Mouse (Mus musculus): ENCODE data around the gene Upk3bl. TPM values are rescaled to one million over a fixed set of nuclear protein-coding genes. Genes with fewer than 3 reads are reported as not detected.

Gene Upk3bl
- total RNA-seq, 2 experiments from 2014 or later = not detected

GRCm38 (mm10) chr5:136075076-136075475 lies 20.8 kb downstream of the Upk3bl start:
- Histone ChIP-seq H3K27ac (no peak overlapping the region), H3K4me3 (no peak overlapping the region)
- intact Hi-C loops (cut with DNase I) = no loop called here
- no peak for DNase-seq (ENCODE audit: extremely low spot score in 1 of 2, low spot score in 2 of 2)
- no peak for TF ChIP-seq CTCF (IDR thresholded peaks at IDR 0.05)

- no peak for DNase-seq (ENCODE audit: extremely low spot score in 1 of 2, low spot score in 2 of 2)
- intact Hi-C loops (cut with DNase I) = no loop called here
- no peak overlapping the region for H3K27ac ChIP-seq
Observed at GRCm38 (mm10) chr5:136076284-136076683, 22.0 kb downstream of the Upk3bl start.

GRCm38 (mm10) chr5:136077001-136077550 lies 22.8 kb downstream of the Upk3bl start:
- no peak overlapping the region for H3K27ac ChIP-seq
- no peak overlapping the region for H3K4me3 ChIP-seq
- no peak for DNase-seq (ENCODE audit: extremely low spot score in 1 of 2, low spot score in 2 of 2)
- no peak for TF ChIP-seq CTCF (IDR thresholded peaks at IDR 0.05)
- intact Hi-C loops (cut with DNase I) = no loop called here

More at GRCm38 (mm10) chr5:136076284-136076683, 22.0 kb downstream of the Upk3bl start:
- H3K4me3 ChIP-seq = no peak overlapping the region
- no peak for TF ChIP-seq CTCF (IDR thresholded peaks at IDR 0.05)

GRCm38 (mm10) chr5:136078136-136078535 lies 23.8 kb downstream of the Upk3bl start:
- no peak for TF ChIP-seq CTCF (IDR thresholded peaks at IDR 0.05)

GRCm38 (mm10) chr5:136082345-136082744 lies 28.1 kb downstream of the Upk3bl start:
- intact Hi-C loops (cut with DNase I) = no loop called here
- H3K27ac ChIP-seq = no peak overlapping the region
- no peak overlapping the region for H3K4me3 ChIP-seq
- DNase-seq (ENCODE audit: extremely low spot score in 1 of 2, low spot score in 2 of 2) = no peak
- peak; percentile 19 for TF ChIP-seq CTCF (IDR thresholded peaks at IDR 0.05)

More at GRCm38 (mm10) chr5:136078136-136078535, 23.8 kb downstream of the Upk3bl start:
- no peak overlapping the region for H3K27ac ChIP-seq
- DNase-seq (ENCODE audit: extremely low spot score in 1 of 2, low spot score in 2 of 2) = no peak
- intact Hi-C loops (cut with DNase I) = no loop called here
- no peak overlapping the region for H3K4me3 ChIP-seq

- H3K4me3 ChIP-seq = peak within 1 kb of the TSS; percentile 75
- H3K27ac ChIP-seq = no peak within 1 kb of the TSS
- intact Hi-C loops (cut with DNase I) = no loop called here
- DNase-seq (ENCODE audit: extremely low spot score in 1 of 2, low spot score in 2 of 2) = peak; percentile 90 to 92
- TF ChIP-seq CTCF (IDR thresholded peaks at IDR 0.05) = peak; percentile 21; the same call in 1 of the 2 replicates
Observed at GRCm38 (mm10) chr5:136083669-136084107, 29.4 kb downstream of the Upk3bl start, which contains the start of gene Rasa4. Gene Rasa4, plus strand, starts transcription at chr5:136083916.

GRCm38 (mm10) chr5:136084144-136084881 lies 30.0 kb downstream of the Upk3bl start:
- no peak for TF ChIP-seq CTCF (IDR thresholded peaks at IDR 0.05)
- intact Hi-C loops (cut with DNase I) = no loop called here
- Histone ChIP-seq H3K4me3 (peak overlapping the region; percentile 75), H3K27ac (no peak overlapping the region)
- no peak for DNase-seq (ENCODE audit: extremely low spot score in 1 of 2, low spot score in 2 of 2)

GRCm38 (mm10) chr5:136084891-136085651 lies 30.8 kb downstream of the Upk3bl start:
- no peak for DNase-seq (ENCODE audit: extremely low spot score in 1 of 2, low spot score in 2 of 2)
- H3K4me3 ChIP-seq = no peak overlapping the region; the same call in 1 of the 2 replicates
- H3K27ac ChIP-seq = no peak overlapping the region
- no peak for TF ChIP-seq CTCF (IDR thresholded peaks at IDR 0.05)
- intact Hi-C loops (cut with DNase I) = no loop called here

GRCm38 (mm10) chr5:136086290-136086689 lies 32.0 kb downstream of the Upk3bl start:
- no peak for DNase-seq (ENCODE audit: extremely low spot score in 1 of 2, low spot score in 2 of 2)
- no peak overlapping the region for H3K4me3 ChIP-seq
- H3K27ac ChIP-seq = no peak overlapping the region
- intact Hi-C loops (cut with DNase I) = no loop called here
- TF ChIP-seq CTCF (IDR thresholded peaks at IDR 0.05) = no peak

GRCm38 (mm10) chr5:136088821-136089575 lies 34.7 kb downstream of the Upk3bl start:
- intact Hi-C loops (cut with DNase I) = no loop called here
- DNase-seq (ENCODE audit: extremely low spot score in 1 of 2, low spot score in 2 of 2) = no peak
- Histone ChIP-seq H3K27ac (no peak overlapping the region), H3K4me3 (no peak overlapping the region)
- TF ChIP-seq CTCF (IDR thresholded peaks at IDR 0.05) = no peak; the same call in 1 of the 2 replicates

GRCm38 (mm10) chr5:136091927-136092326 lies 37.6 kb downstream of the Upk3bl start:
- no peak for TF ChIP-seq CTCF (IDR thresholded peaks at IDR 0.05)
- no peak for DNase-seq (ENCODE audit: extremely low spot score in 1 of 2, low spot score in 2 of 2)
- H3K4me3 ChIP-seq = no peak overlapping the region
- intact Hi-C loops (cut with DNase I) = no loop called here
- H3K27ac ChIP-seq = no peak overlapping the region

Data from left cerebral cortex, adult 2 months (tissue).